ENCODE assay signal across 8 mouse cellular contexts in genomic region chr11:59208153-59208831, GRCm38 (mm10). TPM values are rescaled to one million over a fixed set of nuclear protein-coding genes. Genes with fewer than 3 reads are reported as not detected.
DNase-seq lines count a peak whose midpoint lies in the region; ATAC-seq lines count a peak whose summit lies in the region.

Gene 2310033P09Rik, plus strand, starts transcription at chr11:59208321.

- DNase-seq in adrenal gland, postnatal 36 days, result peak; percentile 93
- DNase-seq in heart, adult 11 months, result peak; percentile 99
- peak; percentile 93 for DNase-seq in kidney, adult 18-20 months
- DNase-seq in limb, embryonic 10.5 days (ENCODE audit: low spot score), result peak; percentile 97
- peak; percentile 97 for DNase-seq in skeletal muscle tissue, adult 2 months (ENCODE audit: low read depth, low spot score)
- no peak for DNase-seq in adipocyte (ENCODE audit: low spot score)

- H3K27me3 ChIP-seq in embryonic facial prominence, embryonic 12.5 days, result no peaks in the 10 kb centered on the region
- H3K27me3 ChIP-seq in limb, embryonic 10.5 days (ENCODE audit: low read depth, poor library complexity, severe bottlenecking), result no peaks in the 10 kb centered on the region
- no peaks in the 10 kb centered on the region for H3K27me3 ChIP-seq in midbrain, embryonic 12.5 days

- peak within 1 kb of the TSS; percentile 83 for H3K4me3 ChIP-seq in embryonic facial prominence, embryonic 12.5 days
- peak within 1 kb of the TSS; percentile 87 for H3K4me3 ChIP-seq in limb, embryonic 10.5 days
- H3K4me3 ChIP-seq in midbrain, embryonic 12.5 days, result peak within 1 kb of the TSS; percentile 96

- H3K36me3 ChIP-seq in embryonic facial prominence, embryonic 12.5 days, result peaks cover 65% of the 10 kb centered on the region
- peaks cover 80% of the 10 kb centered on the region for H3K36me3 ChIP-seq in limb, embryonic 10.5 days
- peaks cover 68% of the 10 kb centered on the region for H3K36me3 ChIP-seq in midbrain, embryonic 12.5 days

- peak within 1 kb of the TSS; percentile 89 for H3K27ac ChIP-seq in embryonic facial prominence, embryonic 12.5 days
- peak within 1 kb of the TSS; percentile 93 for H3K27ac ChIP-seq in limb, embryonic 10.5 days
- H3K27ac ChIP-seq in midbrain, embryonic 12.5 days (replicated peaks), result peak within 1 kb of the TSS; percentile 88

- ATAC-seq in embryonic facial prominence, embryonic 12.5 days (ENCODE audit: insufficient number of reproducible peaks, insufficient read depth, low FRiP score, low TSS enrichment), result peak; percentile 68
- ATAC-seq in midbrain, embryonic 12.5 days (ENCODE audit: low FRiP score, low read depth), result peak; percentile 87

- peaks cover 15% of the 10 kb centered on the region for H3K4me1 ChIP-seq in embryonic facial prominence, embryonic 12.5 days
- H3K4me1 ChIP-seq in limb, embryonic 10.5 days, result peaks cover 25% of the 10 kb centered on the region
- peaks cover 28% of the 10 kb centered on the region for H3K4me1 ChIP-seq in midbrain, embryonic 12.5 days

- H3K9ac ChIP-seq in embryonic facial prominence, embryonic 12.5 days, result peak within 1 kb of the TSS; percentile 82
- peak within 1 kb of the TSS; percentile 86 for H3K9ac ChIP-seq in midbrain, embryonic 12.5 days (replicated peaks)

- H3K4me2 ChIP-seq in embryonic facial prominence, embryonic 12.5 days (replicated peaks), result peak within 1 kb of the TSS; percentile 93
- peak within 1 kb of the TSS; percentile 93 for H3K4me2 ChIP-seq in midbrain, embryonic 12.5 days (replicated peaks)

- H3K9me3 ChIP-seq in embryonic facial prominence, embryonic 12.5 days, result no peaks in the 10 kb centered on the region
- no peaks in the 10 kb centered on the region for H3K9me3 ChIP-seq in limb, embryonic 10.5 days (replicated peaks)
- H3K9me3 ChIP-seq in midbrain, embryonic 12.5 days, result no peaks in the 10 kb centered on the region

- WGBS in embryonic facial prominence, embryonic 12.5 days, result under 1% methylated on average over 67 of the region's 67 CpGs
- under 1% methylated on average over 67 of the region's 67 CpGs for WGBS in limb, embryonic 10.5 days
- under 1% methylated on average over 66 of the region's 67 CpGs for WGBS in midbrain, embryonic 12.5 days

RNA-seq across cellular contexts. Expression of gene 2310033P09Rik, which starts in this region (rescaled TPM):
- 10 to 100 TPM; 25.2 to 29.2 TPM for total RNA-seq in adrenal gland, postnatal 36 days (2021)
- polyA plus RNA-seq in embryonic facial prominence, embryonic 12.5 days (2016; fragmentation: Nextera tagmentation; extraction: Ambion mirVana), result 36.2 and 40.5 TPM in 2 replicates
- 35.1 and 40.2 TPM in 2 replicates for polyA plus RNA-seq in limb, embryonic 10.5 days (2016; fragmentation: Nextera tagmentation; extraction: Ambion mirVana)
- 35.0 and 36.4 TPM in 2 replicates for polyA plus RNA-seq in midbrain, embryonic 12.5 days (2016; fragmentation: Nextera tagmentation; extraction: Ambion mirVana)
